Mouse (Mus musculus): ENCODE measurements at regions not wholly inside any gene's neighbourhood (a gene's known extent, or its start where the extent isn't known, plus 50 kb on each side); places are given as distances from the start of the nearest gene placed in this dataset.
A peak's percentile ranks its signal among the peaks of the same experiment; 100 is the strongest.

GRCm38 (mm10) chr7:68593344-68594016 is 155.6 kb downstream of the Arrdc4 start:
- Histone ChIP-seq H3K4me3 (ENCODE audit: low read depth, low read length) (no peak overlapping the region), H3K4me1 (ENCODE audit: control insufficient read depth, insufficient read depth, low read length) (peaks cover 2% of the 10 kb centered on the region; the same call in 1 of the 2 replicates), H3K27ac (ENCODE audit: low read depth, low read length) (no peak overlapping the region), H3K9me3 (ENCODE audit: control insufficient read depth, low read length) (no peaks in the 10 kb centered on the region), H3K36me3 (ENCODE audit: control insufficient read depth, insufficient read depth, low read length) (no peaks in the 10 kb centered on the region), H3K9ac (replicated peaks; ENCODE audit: low read depth, low read length) (no peak overlapping the region), H3K27me3 (ENCODE audit: control insufficient read depth, insufficient read depth, low read length) (no peaks in the 10 kb centered on the region), H3K4me2 (ENCODE audit: low read depth, low read length) (no peak overlapping the region; the same call in 1 of the 2 replicates)
- WGBS: 41% methylated on average over 15 of the region's 15 CpGs
- no peak for ATAC-seq (ENCODE audit: low read depth)

- H3K27me3 ChIP-seq (ENCODE audit: control insufficient read depth, insufficient read depth, low read length): no peaks in the 10 kb centered on the region; the same call in 1 of the 2 replicates
- H3K9me3 ChIP-seq (ENCODE audit: control insufficient read depth, low read length): no peaks in the 10 kb centered on the region
- no peak overlapping the region for H3K4me2 ChIP-seq (ENCODE audit: low read depth, low read length)
- H3K36me3 ChIP-seq (ENCODE audit: control insufficient read depth, insufficient read depth, low read length): no peaks in the 10 kb centered on the region
- ATAC-seq (ENCODE audit: low read depth): no peak
- no peak overlapping the region for H3K9ac ChIP-seq (replicated peaks; ENCODE audit: low read depth, low read length)
- H3K4me1 ChIP-seq (ENCODE audit: control insufficient read depth, insufficient read depth, low read length): no peaks in the 10 kb centered on the region
- 75% methylated on average over 13 of the region's 13 CpGs for WGBS
- H3K27ac ChIP-seq (ENCODE audit: low read depth, low read length): no peak overlapping the region
- no peak overlapping the region for H3K4me3 ChIP-seq (ENCODE audit: low read depth, low read length)
These were observed 166.3 kb downstream of the Arrdc4 start for GRCm38 (mm10) chr7:68582540-68583325.

- H3K4me2 ChIP-seq (ENCODE audit: low read depth, low read length): no peak overlapping the region
- 48% methylated on average over 4 of the region's 4 CpGs for WGBS
- H3K27me3 ChIP-seq (ENCODE audit: control insufficient read depth, insufficient read depth, low read length): no peaks in the 10 kb centered on the region; the same call in 1 of the 2 replicates
- H3K4me3 ChIP-seq (ENCODE audit: low read depth, low read length): no peak overlapping the region
- H3K27ac ChIP-seq (ENCODE audit: low read depth, low read length): no peak overlapping the region
- no peak overlapping the region for H3K9ac ChIP-seq (replicated peaks; ENCODE audit: low read depth, low read length)
- no peaks in the 10 kb centered on the region for H3K9me3 ChIP-seq (ENCODE audit: control insufficient read depth, low read length)
- H3K36me3 ChIP-seq (ENCODE audit: control insufficient read depth, insufficient read depth, low read length): no peaks in the 10 kb centered on the region
- ATAC-seq (ENCODE audit: low read depth): no peak
- no peaks in the 10 kb centered on the region for H3K4me1 ChIP-seq (ENCODE audit: control insufficient read depth, insufficient read depth, low read length)
These were observed 168.4 kb downstream of the Arrdc4 start for GRCm38 (mm10) chr7:68580650-68581049.

GRCm38 (mm10) chr7:68579666-68580065 is 169.4 kb downstream of the Arrdc4 start:
- no peak overlapping the region for H3K4me2 ChIP-seq (ENCODE audit: low read depth, low read length)
- no peak overlapping the region for H3K4me3 ChIP-seq (ENCODE audit: low read depth, low read length)
- H3K36me3 ChIP-seq (ENCODE audit: control insufficient read depth, insufficient read depth, low read length): no peaks in the 10 kb centered on the region
- no peaks in the 10 kb centered on the region; the same call in 1 of the 2 replicates for H3K27me3 ChIP-seq (ENCODE audit: control insufficient read depth, insufficient read depth, low read length)
- no peak overlapping the region for H3K27ac ChIP-seq (ENCODE audit: low read depth, low read length)
- no peaks in the 10 kb centered on the region for H3K9me3 ChIP-seq (ENCODE audit: control insufficient read depth, low read length)
- peak; percentile 66; the same call in 1 of the 2 replicates for ATAC-seq (ENCODE audit: low read depth)
- H3K9ac ChIP-seq (replicated peaks; ENCODE audit: low read depth, low read length): no peak overlapping the region
- WGBS: 16% methylated on average over 10 of the region's 10 CpGs
- H3K4me1 ChIP-seq (ENCODE audit: control insufficient read depth, insufficient read depth, low read length): no peaks in the 10 kb centered on the region

- Histone ChIP-seq H3K4me1 (ENCODE audit: control insufficient read depth, insufficient read depth, low read length) (no peaks in the 10 kb centered on the region), H3K9ac (replicated peaks; ENCODE audit: low read depth, low read length) (no peak overlapping the region), H3K9me3 (ENCODE audit: control insufficient read depth, low read length) (no peaks in the 10 kb centered on the region), H3K27ac (ENCODE audit: low read depth, low read length) (no peak overlapping the region), H3K27me3 (ENCODE audit: control insufficient read depth, insufficient read depth, low read length) (no peaks in the 10 kb centered on the region; the same call in 1 of the 2 replicates), H3K4me3 (ENCODE audit: low read depth, low read length) (no peak overlapping the region), H3K4me2 (ENCODE audit: low read depth, low read length) (no peak overlapping the region), H3K36me3 (ENCODE audit: control insufficient read depth, insufficient read depth, low read length) (no peaks in the 10 kb centered on the region)
- WGBS: 52% methylated on average over 8 of the region's 8 CpGs
- no peak for ATAC-seq (ENCODE audit: low read depth)
These were observed 169.8 kb downstream of the Arrdc4 start for GRCm38 (mm10) chr7:68579216-68579615.

- Histone ChIP-seq H3K4me3 (ENCODE audit: low read depth, low read length) (no peak overlapping the region), H3K36me3 (ENCODE audit: control insufficient read depth, insufficient read depth, low read length) (no peaks in the 10 kb centered on the region), H3K9me3 (ENCODE audit: control insufficient read depth, low read length) (no peaks in the 10 kb centered on the region), H3K4me1 (ENCODE audit: control insufficient read depth, insufficient read depth, low read length) (no peaks in the 10 kb centered on the region), H3K27me3 (ENCODE audit: control insufficient read depth, insufficient read depth, low read length) (no peaks in the 10 kb centered on the region), H3K4me2 (ENCODE audit: low read depth, low read length) (no peak overlapping the region), H3K27ac (ENCODE audit: low read depth, low read length) (no peak overlapping the region), H3K9ac (replicated peaks; ENCODE audit: low read depth, low read length) (no peak overlapping the region)
- no peak for ATAC-seq (ENCODE audit: low read depth)
- WGBS: 34% methylated on average over 4 of the region's 4 CpGs
These were observed 177.7 kb downstream of the Arrdc4 start for GRCm38 (mm10) chr7:68571315-68571714.

GRCm38 (mm10) chr7:68568127-68568510 is 180.9 kb downstream of the Arrdc4 start:
- H3K36me3 ChIP-seq (ENCODE audit: control insufficient read depth, insufficient read depth, low read length): no peaks in the 10 kb centered on the region
- 61% methylated on average over 9 of the region's 9 CpGs for WGBS
- no peak overlapping the region for H3K27ac ChIP-seq (ENCODE audit: low read depth, low read length)
- no peaks in the 10 kb centered on the region for H3K27me3 ChIP-seq (ENCODE audit: control insufficient read depth, insufficient read depth, low read length)
- no peak overlapping the region for H3K9ac ChIP-seq (replicated peaks; ENCODE audit: low read depth, low read length)
- no peaks in the 10 kb centered on the region for H3K4me1 ChIP-seq (ENCODE audit: control insufficient read depth, insufficient read depth, low read length)
- ATAC-seq (ENCODE audit: low read depth): no peak
- H3K4me2 ChIP-seq (ENCODE audit: low read depth, low read length): no peak overlapping the region
- H3K4me3 ChIP-seq (ENCODE audit: low read depth, low read length): no peak overlapping the region
- no peaks in the 10 kb centered on the region for H3K9me3 ChIP-seq (ENCODE audit: control insufficient read depth, low read length)

- no peak for ATAC-seq (ENCODE audit: low read depth)
- no peak overlapping the region for H3K27ac ChIP-seq (ENCODE audit: low read depth, low read length)
These were observed 181.5 kb downstream of the Arrdc4 start for GRCm38 (mm10) chr7:68567452-68568126.

More at GRCm38 (mm10) chr7:68567452-68568126, 181.5 kb downstream of the Arrdc4 start:
- Histone ChIP-seq H3K27me3 (ENCODE audit: control insufficient read depth, insufficient read depth, low read length) (no peaks in the 10 kb centered on the region), H3K4me1 (ENCODE audit: control insufficient read depth, insufficient read depth, low read length) (no peaks in the 10 kb centered on the region), H3K9ac (replicated peaks; ENCODE audit: low read depth, low read length) (no peak overlapping the region), H3K9me3 (ENCODE audit: control insufficient read depth, low read length) (no peaks in the 10 kb centered on the region), H3K4me3 (ENCODE audit: low read depth, low read length) (no peak overlapping the region), H3K36me3 (ENCODE audit: control insufficient read depth, insufficient read depth, low read length) (no peaks in the 10 kb centered on the region), H3K4me2 (ENCODE audit: low read depth, low read length) (no peak overlapping the region)
- WGBS: 83% methylated on average over 3 of the region's 3 CpGs

Data from neural tube, embryonic 14.5 days (tissue).